Mouse (Mus musculus): Measurements from ENCODE around the gene Bbx.
A peak's percentile ranks its signal among the peaks of the same experiment; 100 is the strongest.

Gene Bbx

DNA sequence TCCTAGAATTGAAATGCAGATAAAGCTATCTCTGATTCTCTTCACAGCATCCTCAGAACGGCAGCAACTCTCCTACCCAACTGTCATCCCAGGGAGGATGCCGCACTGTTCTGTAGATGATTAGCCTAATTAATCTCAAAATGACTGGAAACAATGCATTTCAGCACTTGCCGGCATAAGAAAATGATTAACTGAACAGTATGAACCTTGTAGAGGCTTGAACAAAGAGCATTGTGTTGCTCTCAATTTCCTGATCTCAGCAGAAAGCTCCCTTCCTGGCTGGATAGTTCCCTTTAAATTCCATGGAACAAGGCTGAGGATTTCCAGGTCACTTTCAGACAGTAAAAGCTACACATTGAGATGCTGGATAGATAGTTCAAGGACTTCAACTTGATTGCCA is 197.0 kb downstream of the Bbx start:
- DNase-seq (ENCODE audit: extremely low spot score, low spot score) = no peak

DNA sequence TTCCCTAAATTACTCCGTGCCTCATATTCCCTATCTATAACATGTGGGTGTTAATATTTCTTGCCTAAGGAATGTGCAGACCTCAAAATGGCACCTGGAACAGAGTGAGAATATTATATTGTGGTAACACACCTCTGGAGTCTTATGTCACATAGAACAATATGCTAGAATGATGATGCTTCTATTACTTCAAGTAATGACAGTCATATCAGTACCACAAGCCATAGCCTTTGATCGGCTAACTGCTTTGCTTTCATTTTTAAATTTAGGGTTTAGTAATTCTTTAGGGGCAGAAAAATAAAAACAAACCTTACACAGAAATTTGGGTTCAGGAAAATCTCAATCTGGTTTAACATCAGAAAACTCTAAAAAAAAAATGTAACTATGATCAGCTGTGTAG is 201.6 kb downstream of the Bbx start:
- no peak for DNase-seq (ENCODE audit: extremely low spot score, low spot score)

DNA sequence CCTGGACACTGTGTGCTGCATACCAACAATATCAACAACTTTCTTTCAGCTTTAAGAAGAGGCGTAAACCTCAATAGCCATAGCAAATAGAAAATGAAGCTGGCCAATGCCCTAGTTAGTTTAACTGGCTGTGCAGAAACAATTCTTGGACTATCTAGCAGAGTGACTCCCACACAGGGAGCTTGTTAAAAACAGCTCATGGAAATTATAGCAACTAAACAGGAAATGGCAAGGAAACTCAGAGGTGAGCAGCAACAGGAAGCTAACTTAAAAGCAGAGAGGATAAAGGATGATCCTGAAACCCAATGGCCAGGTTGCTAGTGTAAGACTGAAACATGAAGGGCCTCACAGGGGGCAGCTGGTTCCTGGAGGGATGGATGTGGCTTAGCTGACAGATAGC is 203.4 kb downstream of the Bbx start:
- no peak for DNase-seq (ENCODE audit: extremely low spot score, low spot score)

DNA sequence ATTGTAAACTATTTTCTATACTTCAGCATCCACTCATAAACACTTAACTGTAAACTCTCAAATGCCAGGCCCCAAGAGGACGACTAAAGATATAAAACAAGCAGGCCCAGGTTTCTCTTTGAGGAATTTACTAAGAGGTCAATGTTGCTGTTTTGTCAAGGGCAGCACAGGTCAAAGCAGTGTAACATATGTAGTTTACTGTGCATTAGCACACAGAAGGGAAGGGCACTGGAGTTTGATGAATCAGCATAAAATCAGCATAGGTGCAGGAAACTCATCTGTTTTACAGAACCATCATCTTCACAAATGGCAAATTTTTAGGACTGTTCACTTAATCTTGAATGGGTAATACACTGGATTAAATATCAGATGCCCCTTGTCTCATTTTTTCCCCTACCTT is 205.9 kb downstream of the Bbx start:
- DNase-seq (ENCODE audit: extremely low spot score, low spot score) = no peak

DNA sequence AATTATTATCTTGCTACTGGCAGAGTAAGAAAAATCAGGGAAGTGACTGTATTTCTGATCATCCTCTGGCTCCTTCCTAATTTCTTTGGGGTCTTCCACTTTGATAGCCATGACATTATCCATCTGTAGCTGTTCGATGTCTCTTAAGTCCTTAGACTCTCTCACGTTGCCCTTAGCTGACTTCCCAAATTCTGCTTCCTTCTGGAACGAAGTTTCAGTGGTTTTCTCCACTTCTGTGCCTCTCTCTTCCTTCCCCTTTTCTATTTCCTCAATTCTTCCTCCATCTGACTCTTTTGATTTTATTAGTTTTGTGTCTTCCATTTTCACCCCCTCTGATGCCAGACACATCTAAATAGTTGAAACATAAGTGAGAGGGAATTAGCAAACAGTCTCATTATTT is 207.2 kb downstream of the Bbx start:
- DNase-seq (ENCODE audit: extremely low spot score, low spot score) = no peak

DNA sequence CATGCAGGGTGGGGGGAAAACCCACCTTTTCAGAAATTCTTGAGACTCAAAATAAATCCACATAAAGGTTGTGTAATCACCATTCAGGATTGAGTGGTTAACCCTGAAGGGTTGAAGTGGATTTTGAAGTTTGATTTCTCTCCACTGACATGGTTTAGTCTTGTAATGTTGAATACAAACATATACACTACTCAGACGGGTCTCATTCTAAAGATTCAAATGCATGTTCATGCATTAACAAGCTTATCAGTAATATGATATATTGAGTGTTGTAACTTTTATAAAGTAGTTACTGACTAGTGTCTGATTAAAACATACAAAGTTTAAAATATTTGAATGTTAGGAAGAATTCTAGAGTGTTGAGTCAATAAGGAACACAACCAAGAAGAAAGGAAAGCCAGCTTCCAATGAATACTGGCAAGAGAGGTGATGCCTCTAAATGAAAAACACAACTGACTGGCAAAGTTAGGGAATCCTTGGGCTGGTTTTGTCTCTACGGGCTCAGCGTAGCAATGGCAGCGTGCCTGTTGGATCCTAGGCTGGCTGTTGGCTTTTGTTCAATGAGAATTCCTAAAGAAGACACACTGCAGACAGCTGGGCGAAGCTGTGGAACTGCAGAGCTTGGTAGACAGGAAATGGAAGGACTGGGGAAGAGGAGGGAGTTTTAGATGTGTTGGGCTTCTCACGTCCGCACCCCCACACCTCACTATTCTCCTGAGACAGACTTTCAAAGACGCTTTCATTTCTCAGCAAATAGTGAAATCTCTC is 211.3 kb downstream of the Bbx start:
- DNase-seq (ENCODE audit: extremely low spot score, low spot score) = no peak

DNA sequence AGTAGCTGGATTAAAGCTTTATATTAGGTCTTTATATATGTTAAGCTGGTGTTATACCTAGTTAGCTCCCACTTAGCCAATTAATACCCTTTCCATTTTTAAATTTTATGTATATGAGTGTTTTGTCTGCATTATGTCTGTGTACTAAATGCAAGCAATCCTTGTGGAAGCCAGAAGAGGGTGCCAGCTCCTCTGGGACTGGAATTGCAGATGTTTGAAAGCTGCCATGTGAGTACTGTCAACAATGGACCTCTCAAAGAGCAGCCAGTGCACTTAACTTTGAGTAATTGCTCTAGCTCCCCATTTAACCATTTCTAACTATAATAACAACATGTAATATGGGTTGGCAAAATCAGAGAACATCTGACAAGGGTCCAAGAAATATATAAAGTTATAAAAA is 215.1 kb downstream of the Bbx start:
- no peak for DNase-seq (ENCODE audit: extremely low spot score, low spot score)

DNA sequence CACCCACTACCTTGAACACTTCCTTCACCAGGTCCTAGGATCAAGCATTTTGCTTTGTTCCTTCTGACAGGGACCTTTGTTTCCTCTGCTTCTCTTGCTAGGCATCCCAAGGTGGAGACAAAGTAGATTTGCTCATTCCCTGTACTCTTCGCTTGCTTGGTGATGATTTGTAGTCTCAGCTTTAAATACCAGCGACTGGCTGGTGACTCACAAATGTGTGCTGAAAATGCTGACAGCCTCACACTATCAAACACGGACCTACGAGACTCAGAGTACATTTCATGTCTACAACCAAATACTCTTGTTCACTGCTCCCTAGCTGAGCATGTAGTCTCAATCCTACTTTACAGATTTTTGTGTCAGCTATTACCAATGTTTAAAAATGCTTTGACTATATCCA is 220.5 kb downstream of the Bbx start:
- no peak for DNase-seq (ENCODE audit: extremely low spot score, low spot score)

DNA sequence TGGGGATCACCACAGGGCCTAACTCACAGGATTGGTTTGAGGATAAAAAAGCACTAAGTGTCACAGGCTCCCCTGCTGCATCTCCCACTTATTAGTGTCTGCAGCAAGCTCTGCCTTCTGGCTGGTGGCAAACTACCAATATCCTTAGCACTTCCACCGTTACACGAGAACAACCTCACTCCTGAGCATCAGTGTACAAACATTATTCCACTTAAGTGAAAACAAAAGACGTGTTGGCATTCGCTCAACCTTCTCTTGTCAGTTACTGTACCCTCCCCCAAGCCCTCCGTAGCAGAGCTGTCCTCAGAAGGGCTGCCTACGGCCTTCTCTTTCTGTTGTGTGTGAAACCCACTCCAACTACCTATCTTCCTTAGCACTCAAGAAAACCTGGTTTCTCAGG is 221.0 kb downstream of the Bbx start:
- DNase-seq (ENCODE audit: extremely low spot score, low spot score) = no peak

DNA sequence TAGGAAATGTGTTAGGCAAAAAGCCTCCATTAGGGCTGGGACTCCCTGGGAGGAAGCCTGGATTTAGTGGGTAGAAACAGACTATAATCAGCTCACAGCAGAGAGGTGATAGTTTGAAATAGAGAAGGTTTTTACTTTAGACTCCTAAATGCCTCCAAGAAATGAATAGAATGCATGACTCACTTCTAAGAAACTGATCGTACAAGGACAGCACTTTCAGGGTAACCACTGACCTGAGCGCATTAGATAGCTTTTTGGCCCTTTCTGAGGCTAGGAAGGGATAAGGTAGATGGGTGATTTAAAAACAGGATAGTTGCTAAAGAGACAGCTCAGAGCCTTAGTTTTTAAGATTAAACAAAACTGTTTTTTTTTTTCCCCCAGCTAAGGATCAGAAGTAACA is 221.4 kb downstream of the Bbx start:
- no peak for DNase-seq (ENCODE audit: extremely low spot score, low spot score)

DNA sequence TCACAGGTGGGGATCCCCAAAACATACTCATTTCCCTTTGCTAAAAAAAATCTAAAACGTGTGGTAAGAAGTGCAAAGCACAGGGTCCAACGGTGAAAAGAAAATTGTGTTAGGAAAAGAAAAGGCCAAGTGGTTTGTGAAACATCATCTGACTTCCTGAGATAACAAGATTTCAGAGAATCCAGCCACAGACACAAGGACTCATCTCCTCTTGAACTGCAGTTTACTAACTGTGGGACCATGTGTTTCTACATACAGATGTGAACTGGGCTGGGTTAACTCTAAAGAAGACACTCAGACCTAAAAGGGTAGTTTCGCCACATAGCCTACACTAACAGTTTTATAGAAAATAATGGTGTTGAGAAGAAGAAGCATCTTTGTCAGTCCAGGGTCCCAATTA is 227.2 kb downstream of the Bbx start:
- no peak for DNase-seq (ENCODE audit: extremely low spot score, low spot score)

DNA sequence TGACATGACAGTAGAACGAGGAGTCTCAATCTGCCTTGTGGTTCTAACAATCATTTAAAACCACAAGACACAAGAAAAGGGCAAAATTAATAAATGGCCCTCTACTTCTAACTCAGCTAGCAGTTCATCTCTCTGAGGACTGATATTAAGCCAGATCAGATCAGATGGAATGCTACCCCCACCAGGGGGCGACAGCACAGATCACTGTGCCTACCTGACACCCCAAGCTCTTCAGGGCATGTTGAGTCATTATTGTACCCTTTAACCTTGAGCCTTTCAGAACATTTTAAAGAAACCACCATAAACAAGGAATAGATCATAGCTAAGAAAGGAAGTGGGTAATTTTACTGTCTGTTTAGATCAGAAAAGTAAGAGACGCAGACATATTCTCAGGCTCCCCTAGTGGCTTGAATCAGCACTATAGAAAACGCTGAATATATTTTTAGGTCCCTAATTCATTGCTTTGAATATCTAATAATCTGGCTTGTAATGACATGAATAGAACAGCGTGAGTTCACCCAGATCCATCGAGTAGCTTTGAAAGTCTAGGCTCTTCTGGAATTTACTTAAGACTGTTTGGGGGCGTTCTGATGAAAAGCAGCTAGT is 230.5 kb downstream of the Bbx start:
- no peak for DNase-seq (ENCODE audit: extremely low spot score, low spot score)

DNA sequence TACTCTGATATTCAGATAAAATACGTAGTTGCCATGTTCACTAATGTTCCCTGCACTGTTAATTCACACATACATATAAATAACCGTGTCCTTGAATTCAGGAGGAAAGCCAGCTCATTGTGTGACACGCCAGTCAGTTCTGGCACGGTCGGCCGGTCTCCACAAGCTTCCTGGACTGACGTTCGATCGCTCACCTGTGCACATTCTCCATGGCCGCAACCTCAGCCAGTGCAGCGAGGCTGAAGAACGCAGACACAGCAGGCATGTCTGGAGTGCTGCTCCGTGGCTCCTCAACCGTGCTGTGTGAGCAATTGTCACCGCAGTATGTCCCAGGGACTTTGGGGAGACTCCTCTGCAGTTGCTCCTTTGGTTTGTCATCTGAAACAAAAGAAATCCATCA is 232.0 kb downstream of the Bbx start:
- DNase-seq (ENCODE audit: extremely low spot score, low spot score) = no peak

DNA sequence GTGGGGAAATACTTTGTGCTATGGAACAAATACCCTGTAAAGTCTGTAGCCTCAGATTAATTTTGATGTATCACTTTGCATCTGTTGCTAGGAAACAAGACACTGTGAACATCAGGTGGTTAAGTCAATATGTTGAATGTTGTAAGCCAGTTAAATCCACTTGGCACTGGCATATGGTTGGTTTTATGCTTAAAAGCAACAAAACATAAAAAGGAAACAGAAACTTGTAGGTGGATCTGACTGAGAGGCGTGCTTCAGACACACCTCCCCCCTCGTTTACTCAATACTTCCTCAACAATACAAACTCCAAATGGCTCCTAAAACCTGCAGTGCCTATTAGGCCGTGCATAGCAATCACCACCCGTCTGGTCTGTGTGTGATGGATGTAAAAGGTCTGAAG is 236.1 kb downstream of the Bbx start:
- no peak for DNase-seq (ENCODE audit: extremely low spot score, low spot score)

DNA sequence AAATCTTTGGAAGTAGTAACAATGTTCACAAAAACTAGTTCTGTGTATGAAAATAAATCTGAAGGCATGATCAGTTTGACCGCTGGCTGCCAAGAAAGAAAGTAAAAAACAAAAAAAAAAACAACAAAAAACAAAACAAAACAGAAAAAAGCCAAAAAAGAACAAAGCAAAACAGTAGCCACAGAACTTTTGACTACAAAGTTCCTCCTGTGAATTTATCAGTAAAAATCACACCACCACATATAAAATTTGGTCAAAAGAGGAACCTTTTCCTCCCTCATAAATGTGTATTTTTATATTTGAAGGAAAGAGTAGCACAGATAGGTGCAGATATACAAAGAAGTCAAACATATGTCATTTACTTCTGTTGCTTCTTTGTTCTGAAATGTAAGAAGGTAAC is 239.6 kb downstream of the Bbx start:
- no peak for DNase-seq (ENCODE audit: extremely low spot score, low spot score)

DNA sequence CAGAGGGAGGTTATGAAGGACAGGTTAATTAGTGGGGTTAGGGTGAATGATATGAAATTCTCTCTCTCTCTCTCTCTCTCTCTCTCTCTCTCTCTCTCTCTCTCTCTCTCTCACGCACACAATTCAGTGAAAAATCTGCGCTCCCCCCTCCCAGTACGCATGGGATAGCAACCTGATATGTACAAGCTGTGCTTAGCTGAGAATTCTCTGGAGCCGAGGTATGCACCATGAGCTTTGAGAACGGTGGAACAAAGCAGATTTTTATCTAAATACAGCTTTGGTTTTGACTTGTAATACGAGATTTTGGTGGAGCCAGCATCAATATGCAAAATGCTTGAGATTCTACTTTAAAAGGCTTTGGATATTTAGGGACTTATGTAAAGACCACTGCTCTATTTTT is 243.1 kb downstream of the Bbx start:
- DNase-seq (ENCODE audit: extremely low spot score, low spot score) = no peak

DNA sequence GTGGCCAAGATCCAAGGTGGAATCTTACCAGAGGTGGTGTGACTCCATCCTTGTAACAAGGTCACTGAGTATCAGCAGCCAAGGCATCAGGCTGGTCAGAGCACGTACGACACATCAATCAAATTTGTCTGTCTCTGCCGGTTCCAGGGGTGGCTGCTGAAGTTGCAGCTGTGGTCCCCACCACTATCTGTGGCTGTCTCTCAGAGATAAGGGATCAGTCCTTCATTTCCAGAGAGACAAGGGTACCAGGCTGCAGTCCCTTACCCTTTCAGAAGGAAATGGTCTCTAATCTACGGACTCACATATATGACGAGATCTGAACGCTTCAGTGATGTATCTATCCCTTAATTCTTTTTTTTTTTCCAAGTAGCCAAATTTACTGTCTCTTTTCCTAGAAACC is 245.6 kb downstream of the Bbx start:
- DNase-seq (ENCODE audit: extremely low spot score, low spot score) = no peak

DNA sequence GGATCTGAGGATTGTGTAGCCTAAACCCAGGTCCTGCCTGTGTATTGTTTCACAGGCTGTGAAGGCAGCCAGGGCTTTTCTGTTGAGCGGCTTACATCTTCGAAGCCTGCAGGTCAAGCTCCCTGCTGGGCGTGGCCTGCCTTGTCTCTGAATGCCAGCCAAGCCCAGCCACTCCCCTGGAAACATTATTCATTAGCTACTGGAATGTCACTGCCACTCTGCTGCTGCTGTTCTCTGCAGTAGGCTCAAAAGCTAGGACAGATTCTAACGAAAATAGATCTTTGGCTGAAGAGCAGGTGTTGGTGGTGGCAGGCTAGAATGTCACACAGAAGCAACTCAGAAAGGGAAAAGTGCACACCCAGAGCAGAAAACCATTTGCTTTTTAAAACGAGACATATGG is 247.1 kb downstream of the Bbx start:
- DNase-seq (ENCODE audit: extremely low spot score, low spot score) = peak; percentile 28

DNA sequence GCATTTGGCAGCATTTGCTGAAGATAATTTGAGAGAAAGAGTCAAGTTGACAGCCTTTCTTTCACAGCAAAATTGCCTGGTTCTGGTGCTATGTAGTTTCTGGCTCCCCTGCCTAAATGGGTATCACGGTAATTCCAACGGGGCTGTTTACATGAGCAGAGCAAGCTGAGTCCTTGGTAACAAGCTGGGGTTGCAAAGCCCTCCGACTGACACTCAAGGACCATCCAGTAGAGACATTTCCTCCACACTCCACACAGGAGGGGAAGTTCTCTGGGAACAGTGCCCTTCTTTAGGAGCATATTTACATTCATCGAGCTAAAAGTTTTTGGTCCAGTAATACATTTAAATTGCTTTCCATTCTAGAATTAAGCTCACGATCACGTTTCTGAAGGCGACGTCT is 249.2 kb downstream of the Bbx start:
- no peak for DNase-seq (ENCODE audit: extremely low spot score, low spot score)

DNA sequence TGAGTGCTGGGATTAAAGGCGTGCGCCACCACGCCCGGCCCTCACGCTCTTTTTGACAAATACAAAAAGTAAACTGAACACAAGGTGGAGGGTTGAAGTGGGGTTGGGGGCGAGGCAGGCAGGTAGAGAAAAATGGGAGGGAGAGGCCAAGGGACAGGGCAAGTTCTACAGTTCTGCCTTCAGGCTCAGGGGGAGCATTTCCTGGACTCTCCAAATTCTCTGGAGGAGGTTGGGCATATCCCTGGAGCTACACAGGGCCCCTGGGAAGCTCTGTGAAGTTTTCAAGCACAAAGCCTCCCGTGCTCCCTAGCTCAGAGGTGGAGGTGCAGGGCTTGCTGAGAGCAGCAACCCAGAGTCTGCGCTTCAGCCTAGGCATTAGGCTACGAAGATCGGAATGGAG is 249.6 kb downstream of the Bbx start:
- no peak for DNase-seq (ENCODE audit: extremely low spot score, low spot score)

DNA sequence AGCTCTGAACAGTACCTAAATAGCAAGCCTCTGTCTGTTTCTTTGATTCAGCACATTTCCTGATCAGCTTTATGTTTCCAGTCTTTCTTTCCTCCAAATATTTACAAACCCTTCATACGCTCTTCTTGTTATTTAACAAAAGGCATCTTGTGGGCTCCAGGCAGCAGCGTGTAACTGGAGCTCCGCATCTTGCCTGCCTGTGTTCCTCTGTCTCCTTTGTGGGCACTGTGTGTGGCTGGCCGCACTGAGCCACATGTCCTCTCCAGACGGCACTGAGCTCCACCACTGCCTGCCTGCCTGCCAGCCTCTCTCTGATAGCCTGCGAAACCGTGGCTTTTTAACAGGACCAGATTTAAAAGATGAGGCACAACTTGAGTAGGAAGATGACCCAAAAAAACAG is 259.4 kb downstream of the Bbx start:
- DNase-seq (ENCODE audit: extremely low spot score, low spot score) = no peak

DNA sequence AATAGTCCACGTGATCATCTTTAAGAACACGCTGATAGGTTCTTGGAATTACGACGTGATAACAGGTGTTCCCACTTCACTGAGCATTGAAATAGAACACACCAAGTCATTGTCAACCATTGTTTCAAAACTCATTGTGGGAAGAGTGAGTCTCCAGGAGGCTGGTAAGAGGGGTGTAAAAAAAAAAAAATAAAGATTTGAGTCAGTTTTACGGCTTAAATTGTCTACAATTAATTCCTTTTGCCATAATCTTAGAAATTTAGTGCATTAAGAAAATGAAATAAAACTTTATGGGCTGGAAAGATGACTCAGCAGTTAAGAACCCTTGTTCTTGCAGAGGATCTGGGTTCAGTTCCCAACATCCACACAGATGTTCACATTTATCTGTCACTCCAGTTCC is 261.4 kb downstream of the Bbx start:
- DNase-seq (ENCODE audit: extremely low spot score, low spot score) = no peak

DNA sequence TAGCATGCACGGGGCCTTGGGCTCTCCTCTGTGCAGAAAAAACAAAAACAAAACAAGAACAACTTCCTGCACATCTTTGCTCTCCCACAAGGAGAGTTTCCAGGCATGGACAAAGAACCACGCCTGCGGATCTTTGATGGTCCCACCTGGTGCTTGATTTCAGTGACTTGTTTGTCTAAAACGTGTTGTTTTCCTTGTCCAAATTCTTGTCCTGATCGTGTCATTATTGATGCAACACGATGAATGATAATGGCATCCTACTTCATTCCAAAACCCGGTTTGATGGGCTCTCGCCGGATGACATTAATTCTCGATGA is 264.2 kb downstream of the Bbx start:
- DNase-seq (ENCODE audit: extremely low spot score, low spot score) = no peak

All from neural tube, embryonic 10.5 days (tissue).